Mouse (Mus musculus) kidney, adult 2 months (tissue): ENCODE data around the gene Colgalt1.
A peak's percentile ranks its signal among the peaks of the same experiment; 100 is the strongest.

Experiments used
- CTCF ChIP-seq: fragments of 200-500 bp; conservative IDR thresholded peaks from 2 replicates; pipeline ENCODE4 v1.5.1; 2011; ENCODE audit warnings: low read depth, mild to moderate bottlenecking, control low read depth, low read length, moderate library complexity, mixed read lengths; ENCODE audit not compliant: insufficient read depth, insufficient read length
- POLR2A ChIP-seq: fragments of 200-500 bp; IDR thresholded peaks from one replicate; pipeline ENCODE4 v1.6.1; 2011; ENCODE audit warnings: low read depth, low read length, control low read depth

- no peak for TF ChIP-seq POLR2A
- peak; percentile 97 for TF ChIP-seq CTCF
These were observed 49.7 kb downstream of the Colgalt1 start for GRCm38 (mm10) chr8:71660325-71661120.
